Mouse (Mus musculus) Patski (cell line): ENCODE results near the gene Tmtc2. TPM values are rescaled to one million over a fixed set of nuclear protein-coding genes. Genes with fewer than 3 reads are reported as not detected.

ENCODE experiments used
- ATAC-seq: fragments of 100-300 bp; one replicate; pipeline ENCODE4 v1.8.0; 2021
- CTCF ChIA-PET: fragments of 350-600 bp; sonication (Branson Sonifier 250); formaldehyde crosslinking; loops from one replicate; lab custom pipeline; 2022; ENCODE audit warnings: inconsistent platforms; lab: Charles Lee
- POLR2A ChIA-PET: fragments of 350-600 bp; sonication (Branson Sonifier 250); formaldehyde crosslinking; loops from one replicate; lab custom pipeline; 2022; ENCODE audit warnings: antibody characterized with exemption, inconsistent platforms; lab: Charles Lee
- DNase-seq: peaks from one replicate; pipeline ENCODE4 v3.0.0-alpha.2; 2011; ENCODE audit warnings: low read depth, low spot score
- H3K27me3 ChIP-seq: fragments of 371-371 bp; one replicate; pipeline ENCODE4 v1.5.1; 2021
- CTCF ChIP-seq: fragments of 100-300 bp; IDR thresholded peaks from one replicate; pipeline ENCODE4 v1.5.1; 2021
- in situ Hi-C: fragments of 300-500 bp; cut with MboI; formaldehyde crosslinking; loops from 3 replicates; pipeline ENCODE4 v1.11.1; 2018; ENCODE audit warnings: low pct_unique_long_range_greater_than_20kb, mixed read lengths
- polyA plus RNA-seq: library from polyadenylated mRNA; unstranded; gene quantifications from one replicate; pipeline ENCODE4 v1.2.3, GENCODE M21; 2021

Tmtc2 gene
- polyA plus RNA-seq, 1 experiment from 2014 or later: 0.77 TPM

DNA sequence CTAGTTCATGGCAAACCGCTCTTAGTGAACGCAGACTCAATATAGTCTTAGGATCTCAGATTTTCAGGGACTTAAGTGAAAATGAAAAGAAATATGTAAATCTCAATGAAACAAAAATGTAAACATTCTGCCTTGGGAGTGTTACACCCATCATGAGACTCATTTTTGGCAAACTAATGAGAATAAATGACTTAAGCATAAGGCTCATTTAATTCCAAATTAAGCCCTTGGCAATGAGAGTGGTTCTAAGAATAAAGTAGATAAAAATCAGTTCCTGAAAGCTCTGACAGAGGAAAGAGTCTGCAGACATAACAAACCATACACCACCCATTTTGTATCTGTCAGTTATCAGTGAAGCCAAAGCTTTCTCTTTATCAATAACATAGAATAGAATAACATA, 196.5 kb downstream of the Tmtc2 start:
- ChIA-PET CTCF (interaction anchor here (1.0 kb wide), 1 partner anchor 12 kb away, joined by 3 read pairs; no protein-coding TSS in a partner anchor), POLR2A (no interaction called here)
- ATAC-seq (no peak), DNase-seq (no peak)
- no peaks in the 10 kb centered on the region for H3K27me3 ChIP-seq
- in situ Hi-C loops: no loop called here
- no peak for TF ChIP-seq CTCF

- ATAC-seq: no peak
- TF ChIP-seq CTCF: peak; percentile 57
- ChIA-PET CTCF (interaction anchor here (1.2 kb wide), 2 partner anchors 16 to 36 kb away, joined by 3 to 6 read pairs; no protein-coding TSS in a partner anchor), POLR2A (no interaction called here)
- H3K27me3 ChIP-seq: no peaks in the 10 kb centered on the region
- in situ Hi-C loops: no loop called here
- DNase-seq: no peak
These were observed 201.0 kb downstream of the Tmtc2 start for GRCm38 (mm10) chr10:105373265-105373664.

DNA sequence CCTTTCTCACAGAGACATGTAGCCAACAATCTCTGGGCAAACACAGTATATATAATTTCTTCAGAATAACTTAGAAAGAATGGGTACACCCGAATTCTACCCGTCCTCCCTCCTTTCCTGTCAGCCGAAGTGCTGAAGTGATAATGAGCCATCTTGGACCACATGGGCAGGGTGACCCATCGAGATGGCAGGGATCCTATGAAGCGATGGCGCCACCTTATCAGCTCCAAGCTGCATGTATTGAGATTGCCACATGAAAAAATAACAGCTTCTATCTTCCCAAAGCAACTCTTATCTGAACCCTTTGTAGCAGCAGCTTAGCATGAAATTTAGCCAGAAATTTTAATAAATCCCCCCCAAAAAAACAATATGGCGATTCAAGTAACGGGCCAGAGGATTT, 206.0 kb downstream of the Tmtc2 start:
- in situ Hi-C loops: no loop called here
- H3K27me3 ChIP-seq: no peaks in the 10 kb centered on the region
- POLR2A ChIA-PET: no interaction called here

DNA sequence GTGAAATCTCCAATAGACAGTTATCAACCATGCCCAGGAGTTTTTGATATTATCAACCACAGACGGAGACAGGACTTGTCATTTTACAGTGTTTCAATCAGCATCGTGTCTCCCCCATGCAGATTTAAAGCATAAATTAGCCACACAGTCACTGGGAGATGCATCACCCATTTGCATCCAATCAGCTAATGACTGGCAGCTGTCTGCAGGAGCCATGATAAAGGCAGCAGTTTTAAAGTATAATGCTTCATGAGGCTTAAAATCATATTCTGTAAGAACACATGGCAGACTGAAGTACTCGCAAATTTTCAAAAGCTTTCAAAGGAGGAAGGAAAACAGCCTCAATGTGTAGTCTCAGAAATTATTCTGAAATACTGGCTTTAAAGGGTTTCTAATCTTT, 209.8 kb downstream of the Tmtc2 start:
- ATAC-seq: no peak
- no peak for DNase-seq
- TF ChIP-seq CTCF: no peak
- in situ Hi-C loops: no loop called here
- H3K27me3 ChIP-seq: no peaks in the 10 kb centered on the region
- ChIA-PET CTCF (no interaction called here), POLR2A (no interaction called here)

More for the DNA sequence above, 206.0 kb downstream of the Tmtc2 start:
- ATAC-seq: no peak
- TF ChIP-seq CTCF: no peak
- CTCF ChIA-PET: no interaction called here
- no peak for DNase-seq

DNA sequence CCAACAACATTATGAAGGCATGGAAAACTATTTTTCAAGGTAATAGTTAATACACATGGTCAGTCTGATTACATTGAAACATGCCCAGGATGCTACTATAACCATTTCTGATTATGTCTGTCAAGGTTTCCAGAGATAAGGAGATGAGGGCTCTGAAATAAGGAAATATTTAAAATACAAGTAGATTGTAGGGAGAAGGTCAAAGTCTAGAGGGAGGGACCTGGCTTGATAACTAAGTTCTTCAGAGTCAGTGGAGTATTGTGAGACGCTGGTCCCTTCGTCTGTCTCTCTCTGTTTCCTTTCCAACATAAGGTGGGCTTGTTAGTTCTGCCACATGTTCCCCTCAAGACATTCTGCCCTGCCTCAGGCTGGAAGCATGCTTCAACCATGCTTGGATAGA, 223.9 kb downstream of the Tmtc2 start:
- in situ Hi-C loops: no loop called here
- no peaks in the 10 kb centered on the region for H3K27me3 ChIP-seq
- DNase-seq (no peak), ATAC-seq (no peak)
- ChIA-PET POLR2A (no interaction called here), CTCF (no interaction called here)
- no peak for TF ChIP-seq CTCF

DNA sequence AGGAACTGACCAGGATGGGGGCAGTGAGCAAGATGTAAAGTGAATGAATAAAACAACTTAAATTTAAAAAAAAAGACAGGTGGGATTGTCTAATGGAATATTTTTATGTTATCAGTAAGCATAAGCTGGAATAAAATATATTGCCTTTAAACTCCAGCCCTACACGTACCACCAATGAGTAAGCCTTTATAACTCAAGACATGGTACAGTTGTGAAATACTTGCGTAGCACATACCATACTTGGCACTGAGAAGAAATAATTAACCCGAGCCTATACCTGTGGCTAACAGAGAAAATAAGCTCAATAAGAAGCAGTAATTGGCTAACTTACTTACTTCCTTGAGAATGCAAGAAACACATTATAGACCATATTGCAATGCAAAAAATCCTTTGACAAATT, 228.3 kb downstream of the Tmtc2 start:
- TF ChIP-seq CTCF: no peak
- CTCF ChIA-PET: interaction anchor here (1.3 kb wide), 1 partner anchor 23 kb away, joined by 3 read pairs; no protein-coding TSS in a partner anchor
- H3K27me3 ChIP-seq: no peaks in the 10 kb centered on the region
- DNase-seq (no peak), ATAC-seq (no peak)
- POLR2A ChIA-PET: no interaction called here
- in situ Hi-C loops: no loop called here

DNA sequence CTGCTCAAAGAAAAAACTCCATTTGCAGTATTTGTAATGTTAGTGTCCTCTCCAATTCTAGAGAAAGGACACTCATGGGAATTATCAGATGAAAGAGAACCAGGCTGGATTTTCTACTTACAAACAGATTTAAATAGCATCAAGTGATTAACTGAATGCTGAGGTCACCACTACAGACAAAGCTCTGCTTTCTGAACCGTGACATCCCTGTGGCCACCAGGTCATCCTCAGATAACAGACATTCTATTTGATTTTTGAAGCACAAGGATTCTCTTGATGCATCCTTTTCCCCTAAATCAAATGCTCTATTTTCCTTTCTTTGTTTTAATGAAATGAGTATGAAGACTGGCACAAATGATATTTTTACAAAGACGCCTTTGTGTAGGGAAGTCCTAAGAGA, 241.4 kb downstream of the Tmtc2 start:
- no peaks in the 10 kb centered on the region for H3K27me3 ChIP-seq
- TF ChIP-seq CTCF: no peak
- CTCF ChIA-PET: no interaction called here
- POLR2A ChIA-PET: interaction anchor here (0.6 kb wide), 1 partner anchor 67 kb away, joined by 3 read pairs; no protein-coding TSS in a partner anchor
- ATAC-seq (no peak), DNase-seq (no peak)
- in situ Hi-C loops: no loop called here

- ChIA-PET POLR2A (no interaction called here), CTCF (no interaction called here)
- no peak for TF ChIP-seq CTCF
- no peak for ATAC-seq
- no peaks in the 10 kb centered on the region for H3K27me3 ChIP-seq
- in situ Hi-C loops: no loop called here
- no peak for DNase-seq
These were observed 243.9 kb downstream of the Tmtc2 start for GRCm38 (mm10) chr10:105330327-105330726.

DNA sequence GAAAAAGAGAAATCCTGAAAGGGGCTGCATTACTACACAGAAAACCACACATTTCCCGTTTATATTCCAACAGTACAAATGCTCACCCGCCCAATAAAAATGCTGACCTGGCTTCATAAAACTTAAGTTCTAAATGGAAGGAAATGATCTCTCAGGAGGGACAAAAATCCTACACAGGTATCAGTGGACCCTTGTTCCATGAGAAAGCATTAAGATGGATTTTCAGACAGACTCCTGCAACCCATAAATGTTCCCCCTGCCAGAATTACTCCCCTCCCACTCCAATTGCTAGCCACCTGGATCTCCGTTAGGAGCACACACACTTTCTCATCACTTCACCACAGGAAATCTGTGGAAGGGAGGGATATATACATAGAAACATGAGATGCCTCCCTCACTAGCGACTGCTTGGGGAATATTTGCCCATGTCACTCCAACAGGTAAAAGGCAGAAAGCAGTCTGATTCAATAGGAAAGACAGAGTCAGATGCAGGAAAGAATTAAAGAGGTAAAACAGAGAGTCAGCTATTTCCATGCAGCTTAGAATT, 250.5 kb downstream of the Tmtc2 start:
- ATAC-seq (no peak), DNase-seq (no peak)
- ChIA-PET CTCF (no interaction called here), POLR2A (no interaction called here)
- no peak for TF ChIP-seq CTCF
- in situ Hi-C loops: no loop called here
- H3K27me3 ChIP-seq: no peaks in the 10 kb centered on the region

DNA sequence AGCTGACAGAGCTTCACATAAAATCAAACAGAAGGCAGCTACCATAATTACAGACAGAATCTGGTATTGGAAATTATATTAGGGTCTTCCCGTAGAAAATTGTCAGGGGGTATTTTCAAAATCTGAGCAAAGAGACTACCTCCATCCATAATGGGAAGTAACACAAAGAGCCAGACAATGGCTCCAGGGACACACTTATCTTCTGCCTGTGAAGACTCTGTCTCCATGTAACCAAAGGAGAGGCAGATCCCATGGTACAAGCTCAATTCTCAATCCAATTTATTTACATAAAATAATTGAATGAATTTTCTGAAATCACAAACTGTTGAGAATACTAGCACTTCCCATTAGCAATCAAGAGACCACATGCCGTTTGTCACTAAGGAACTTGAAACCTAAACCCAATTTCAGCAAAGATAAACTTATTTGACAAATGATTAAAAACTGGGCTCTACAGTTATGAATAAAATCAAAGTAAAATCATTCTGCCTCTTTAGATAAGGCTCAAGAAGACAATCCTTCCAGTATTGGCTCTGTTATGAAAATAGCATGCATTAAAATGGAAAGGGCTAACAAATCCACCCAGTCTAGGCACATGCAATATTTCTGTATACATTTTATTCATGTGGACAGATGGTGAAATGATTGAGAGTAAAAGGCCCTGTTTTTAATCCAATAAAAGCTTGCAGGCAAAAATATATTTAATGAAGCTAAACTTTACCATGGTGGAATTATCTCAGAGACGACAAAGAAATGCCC, 254.8 kb downstream of the Tmtc2 start:
- CTCF ChIA-PET: interaction anchor here (0.6 to 2.6 kb wide), 2 partner anchors 13 to 416 kb away, joined by 3 to 5 read pairs; no protein-coding TSS in a partner anchor
- POLR2A ChIA-PET: no interaction called here
- no peak for TF ChIP-seq CTCF
- DNase-seq (no peak), ATAC-seq (no peak)
- in situ Hi-C loops: no loop called here
- no peaks in the 10 kb centered on the region for H3K27me3 ChIP-seq

GRCm38 (mm10) chr10:105318869-105319268, 255.4 kb downstream of the Tmtc2 start:
- no peak for TF ChIP-seq CTCF
- no peaks in the 10 kb centered on the region for H3K27me3 ChIP-seq
- in situ Hi-C loops: no loop called here
- DNase-seq (no peak), ATAC-seq (no peak)
- ChIA-PET CTCF (interaction anchor here (2.6 kb wide), 1 partner anchor 12 kb away, joined by 5 read pairs; no protein-coding TSS in a partner anchor), POLR2A (interaction anchor here (0.7 kb wide), 1 partner anchor 228 kb away, joined by 4 read pairs; no protein-coding TSS in a partner anchor)
